9 mouse cellular contexts compared by ENCODE assay signal in the genomic region with DNA sequence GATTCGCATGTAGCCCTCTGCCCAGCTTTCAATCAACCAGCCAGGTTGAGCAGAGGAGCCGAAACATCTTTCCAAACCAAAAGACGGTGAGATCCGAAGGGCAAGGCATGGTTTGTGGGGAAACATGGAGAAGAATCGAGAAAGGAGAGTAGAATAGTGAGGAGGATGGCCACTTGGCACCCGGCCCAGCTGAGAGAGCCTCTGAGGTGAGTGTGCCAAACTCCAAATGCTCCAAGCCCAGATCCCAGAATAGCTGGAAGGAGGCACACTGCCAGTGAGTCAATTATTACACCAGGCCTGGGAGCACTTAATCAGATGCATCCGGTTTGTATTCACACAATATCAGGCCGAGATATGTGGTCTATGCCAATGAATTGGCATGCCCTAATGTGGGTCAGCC. TPM values are rescaled to one million over a fixed set of nuclear protein-coding genes. Genes with fewer than 3 reads are reported as not detected.
DNase-seq lines count a peak whose midpoint lies in the region; ATAC-seq and TF ChIP-seq lines count a peak whose summit lies in the region.
"Had no signal": no experiment of that assay in that cellular context is flagged by ENCODE, and none has a peak within 500 bp of the region (broad histone marks: within the 10 kb centered on the region; RNA-seq: fewer than 3 reads in every experiment).

No protein-coding gene starts in this region.

- ATAC-seq in forebrain, embryonic 11.5 days (replicated peaks; ENCODE audit: low FRiP score): no peak
- ATAC-seq in lung, embryonic 14.5 days (ENCODE audit: insufficient read depth): 0 out of 2 replicates have a peak, but pooled peaks have one; percentile 10
- no peak for ATAC-seq in monocyte, adult 5-6 weeks (replicated peaks; ENCODE audit: insufficient number of reproducible peaks, low FRiP score, low TSS enrichment, poor library complexity, severe bottlenecking)

- H3K4me3 ChIP-seq in forebrain, embryonic 11.5 days (ENCODE audit: low read depth, low read length): no peak overlapping the region
- no peak overlapping the region for H3K4me3 ChIP-seq in forebrain, embryonic 10.5 days
- H3K4me3 ChIP-seq in lung, embryonic 14.5 days (ENCODE audit: low read depth, low read length): no peak overlapping the region
- H3K4me3 ChIP-seq: neural tube, embryonic 12.5 days had no signal

- H3K4me2 ChIP-seq in forebrain, embryonic 11.5 days (ENCODE audit: low read depth, low read length, severe bottlenecking): no peak overlapping the region
- no peak overlapping the region for H3K4me2 ChIP-seq in lung, embryonic 14.5 days
- H3K4me2 ChIP-seq: neural tube, embryonic 12.5 days had no signal

- no peaks in the 10 kb centered on the region for H3K9me3 ChIP-seq in forebrain, embryonic 11.5 days (ENCODE audit: control insufficient read depth, low read length)
- H3K9me3 ChIP-seq in forebrain, embryonic 10.5 days: no peaks in the 10 kb centered on the region
- no peaks in the 10 kb centered on the region for H3K9me3 ChIP-seq in lung, embryonic 14.5 days (ENCODE audit: low read depth, low read length)

- no peaks in the 10 kb centered on the region for H3K36me3 ChIP-seq in forebrain, embryonic 11.5 days (ENCODE audit: control insufficient read depth, insufficient read depth, low read length)
- H3K36me3 ChIP-seq in forebrain, embryonic 10.5 days (replicated peaks): no peaks in the 10 kb centered on the region
- no peaks in the 10 kb centered on the region for H3K36me3 ChIP-seq in lung, embryonic 14.5 days (ENCODE audit: insufficient read depth)
- H3K36me3 ChIP-seq: neural tube, embryonic 12.5 days had no signal

- H3K27me3 ChIP-seq in forebrain, embryonic 11.5 days (ENCODE audit: control insufficient read depth, insufficient read depth, low read length): no peaks in the 10 kb centered on the region
- no peaks in the 10 kb centered on the region for H3K27me3 ChIP-seq in forebrain, embryonic 10.5 days (ENCODE audit: poor library complexity, severe bottlenecking)
- no peaks in the 10 kb centered on the region for H3K27me3 ChIP-seq in lung, embryonic 14.5 days (ENCODE audit: insufficient read depth, low read length)
- H3K27me3 ChIP-seq: neural tube, embryonic 12.5 days had no signal

- WGBS in forebrain, embryonic 11.5 days: 89% methylated on average over 8 of the region's 8 CpGs
- WGBS in forebrain, embryonic 10.5 days: 92% methylated on average over 8 of the region's 8 CpGs
- WGBS in lung, embryonic 14.5 days: 73% methylated on average over 8 of the region's 8 CpGs

- no peaks in the 10 kb centered on the region for H3K4me1 ChIP-seq in forebrain, embryonic 11.5 days (replicated peaks; ENCODE audit: control insufficient read depth, insufficient read depth, low read length)
- H3K4me1 ChIP-seq in forebrain, embryonic 10.5 days: no peaks in the 10 kb centered on the region
- no peaks in the 10 kb centered on the region for H3K4me1 ChIP-seq in lung, embryonic 14.5 days (ENCODE audit: insufficient read depth)
- H3K4me1 ChIP-seq: neural tube, embryonic 12.5 days had no signal

- peak; percentile 30 for DNase-seq in forebrain, embryonic 11.5 days (ENCODE audit: low spot score)
- no peak for DNase-seq in forebrain, embryonic 10.5 days (ENCODE audit: extremely low spot score, low spot score)
- peak; percentile 62 for DNase-seq in 3T3-L1 (ENCODE audit: low read depth, low spot score)
- peak; percentile 43 to 83 for DNase-seq in cerebellum, postnatal 4 days (ENCODE audit: low spot score in 2 of 2)
- DNase-seq in heart, postnatal 36 days: peak; percentile 45 to 61
- DNase-seq in lung, embryonic 14.5 days: peak; percentile 65
- DNase-seq in spleen, postnatal 10 days (ENCODE audit: low spot score in 2 of 2): no peak

- H3K9ac ChIP-seq in forebrain, embryonic 11.5 days (ENCODE audit: low read length): no peak overlapping the region
- H3K9ac ChIP-seq in lung, embryonic 14.5 days: no peak overlapping the region
- H3K9ac ChIP-seq: neural tube, embryonic 12.5 days had no signal

- no peak for TF ChIP-seq CTCF in lung, embryonic 14.5 days (IDR thresholded peaks at IDR 0.05; ENCODE audit: low read depth)

- intact Hi-C loops in heart, postnatal 36 days (cut with DNase I): no loop called here

- no peak overlapping the region for H3K27ac ChIP-seq in forebrain, embryonic 11.5 days (ENCODE audit: low read depth, low read length)
- H3K27ac ChIP-seq in forebrain, embryonic 10.5 days: no peak overlapping the region
- H3K27ac ChIP-seq in lung, embryonic 14.5 days (ENCODE audit: low read depth): no peak overlapping the region
- H3K27ac ChIP-seq: neural tube, embryonic 12.5 days had no signal

RNA-seq across cellular contexts. Expression of gene Rerg, which starts 39.7 kb away (rescaled TPM):
- polyA plus RNA-seq in forebrain, embryonic 11.5 days (2014; fragmentation: Nextera tagmentation; extraction: Ambion mirVana): 1.3 and 1.6 TPM in 2 replicates
- polyA plus RNA-seq in forebrain, embryonic 10.5 days (2016; fragmentation: Nextera tagmentation; extraction: Ambion mirVana): 1.0 and 1.1 TPM in 2 replicates
- 1 to 10 TPM; 3.6 to 4.1 TPM for total RNA-seq in heart, postnatal 36 days (2021)
- 21.3 and 22.0 TPM in 2 replicates for polyA plus RNA-seq in lung, embryonic 14.5 days (2014; fragmentation: Nextera tagmentation; extraction: Ambion mirVana)
- total RNA-seq in monocyte, adult 5-6 weeks (2017): not detected in 3 replicates

RNA-seq across cellular contexts. Expression of gene Ptpro, which starts 42.1 kb away (rescaled TPM):
- 12.5 and 14.4 TPM in 2 replicates for polyA plus RNA-seq in forebrain, embryonic 11.5 days (2014; fragmentation: Nextera tagmentation; extraction: Ambion mirVana)
- polyA plus RNA-seq in forebrain, embryonic 10.5 days (2016; fragmentation: Nextera tagmentation; extraction: Ambion mirVana): 2.9 and 3.2 TPM in 2 replicates
- total RNA-seq in heart, postnatal 36 days (2021): 1 to 10 TPM; 3.6 to 3.9 TPM
- polyA plus RNA-seq in lung, embryonic 14.5 days (2014; fragmentation: Nextera tagmentation; extraction: Ambion mirVana): 2.8 and 3.0 TPM in 2 replicates
- 81.9 to 157 TPM (median 138 TPM) in 3 replicates for total RNA-seq in monocyte, adult 5-6 weeks (2017)

Comparison
In these comparisons a context has a peak if more than half of its experiments do, and no peak if none do; other contexts are left out.
1. DNase-seq: peak in forebrain, embryonic 11.5 days (single experiment), 3T3-L1 (single experiment), cerebellum, postnatal 4 days (2 of 2), heart, postnatal 36 days (2 of 2) and lung, embryonic 14.5 days (single experiment); none in forebrain, embryonic 10.5 days (single experiment) and spleen, postnatal 10 days (0 of 2).